Mouse (Mus musculus): ENCODE measurements around the gene Wfikkn1.

Gene Wfikkn1

DNA sequence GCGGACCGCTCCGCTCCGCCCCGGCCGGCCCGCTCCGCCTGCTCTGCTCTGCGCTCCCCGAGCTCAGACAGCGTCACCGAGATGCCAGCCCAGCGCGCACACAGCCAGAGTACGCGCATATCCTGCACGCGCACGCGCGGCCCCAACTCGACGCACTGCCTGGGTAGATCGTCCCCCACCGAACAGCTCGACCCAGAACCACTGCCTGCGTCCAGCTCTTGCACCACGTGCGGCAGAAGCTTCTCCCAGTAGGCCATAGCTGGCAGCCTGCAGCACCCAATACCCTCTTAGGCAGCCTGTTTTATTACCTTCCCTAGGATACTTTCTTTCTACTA lies 43.6 kb downstream of the Wfikkn1 start, which contains the start of gene Rhbdl1:
Gene Rhbdl1, minus strand, starts transcription at position 220 of the 335 bp plus-strand sequence.
- DNase-seq (ENCODE audit: low spot score) = no peak

DNA sequence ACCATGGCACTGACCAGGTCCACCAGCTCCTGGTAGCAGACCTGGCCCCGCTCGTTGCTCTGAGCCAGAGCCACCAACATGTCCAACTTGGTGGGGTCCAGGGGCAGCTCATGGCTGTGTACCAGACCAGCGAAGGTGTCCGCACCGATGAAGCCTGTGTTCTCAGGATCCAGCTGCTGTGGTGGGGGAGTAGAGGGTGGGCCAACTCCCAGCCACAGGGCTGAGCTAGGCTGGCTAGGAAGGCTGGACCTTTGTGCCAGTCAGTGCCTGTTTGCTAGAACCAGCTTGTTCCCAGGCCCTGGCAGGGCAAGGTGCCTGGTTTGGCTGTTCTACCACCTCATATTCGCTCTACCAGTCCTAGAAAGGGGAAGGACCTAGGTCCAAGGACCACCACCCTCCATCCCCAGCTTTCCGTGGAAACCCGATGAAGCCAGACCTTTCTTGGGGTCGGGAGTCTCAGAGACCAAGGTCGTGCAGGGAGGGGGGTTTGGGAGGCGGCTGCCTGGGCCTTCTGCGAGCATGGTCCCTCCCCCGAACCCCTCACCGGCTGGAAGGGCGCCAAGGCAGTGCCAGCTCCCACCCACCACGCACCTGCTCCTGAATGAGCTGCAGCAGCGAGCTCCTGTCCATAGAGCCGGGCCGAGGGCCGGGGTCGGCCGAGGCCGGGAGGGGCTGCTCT lies 44.1 kb downstream of the Wfikkn1 start:
- DNase-seq (ENCODE audit: low spot score) = no peak

DNA sequence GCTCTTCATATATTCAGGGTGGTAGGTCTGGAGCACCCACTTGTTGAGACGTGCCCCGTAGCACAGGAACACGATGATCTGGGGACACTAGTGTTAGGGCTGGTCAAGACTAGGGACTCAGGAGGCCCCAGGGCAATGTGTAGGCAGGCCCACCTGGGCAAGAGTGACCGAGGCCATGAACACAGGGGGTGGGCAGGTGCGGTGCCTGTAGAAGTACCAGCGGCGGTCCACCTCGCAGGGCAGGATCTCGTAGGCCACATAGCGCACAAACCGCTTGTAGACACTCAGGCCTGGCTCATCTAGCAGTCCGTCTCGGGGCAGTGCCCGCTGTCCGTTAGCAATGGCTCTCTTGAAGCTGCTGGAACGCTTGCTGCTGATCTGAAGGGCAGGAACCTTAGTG lies 44.8 kb downstream of the Wfikkn1 start:
- no peak for DNase-seq (ENCODE audit: low spot score)

DNA sequence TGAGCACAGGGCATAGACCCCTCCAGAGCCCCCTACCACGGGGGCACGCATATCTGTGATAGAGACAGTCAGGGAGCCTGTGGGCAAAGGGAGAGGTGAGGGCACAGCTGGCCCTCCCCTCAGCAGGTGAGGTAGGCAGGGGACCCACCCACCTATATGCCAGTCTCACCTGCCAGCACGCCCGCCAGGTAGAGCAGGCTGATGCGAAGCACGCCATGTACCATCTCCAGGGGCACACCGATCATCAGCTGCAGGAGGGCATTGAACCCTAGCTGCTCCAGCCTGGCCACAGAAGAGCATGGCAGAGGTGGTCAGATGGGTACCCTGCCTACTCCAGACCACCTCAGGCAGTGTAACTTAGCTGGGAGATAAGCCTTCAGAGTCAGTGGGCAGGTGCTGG lies 45.4 kb downstream of the Wfikkn1 start:
- no peak for DNase-seq (ENCODE audit: low spot score)

DNA sequence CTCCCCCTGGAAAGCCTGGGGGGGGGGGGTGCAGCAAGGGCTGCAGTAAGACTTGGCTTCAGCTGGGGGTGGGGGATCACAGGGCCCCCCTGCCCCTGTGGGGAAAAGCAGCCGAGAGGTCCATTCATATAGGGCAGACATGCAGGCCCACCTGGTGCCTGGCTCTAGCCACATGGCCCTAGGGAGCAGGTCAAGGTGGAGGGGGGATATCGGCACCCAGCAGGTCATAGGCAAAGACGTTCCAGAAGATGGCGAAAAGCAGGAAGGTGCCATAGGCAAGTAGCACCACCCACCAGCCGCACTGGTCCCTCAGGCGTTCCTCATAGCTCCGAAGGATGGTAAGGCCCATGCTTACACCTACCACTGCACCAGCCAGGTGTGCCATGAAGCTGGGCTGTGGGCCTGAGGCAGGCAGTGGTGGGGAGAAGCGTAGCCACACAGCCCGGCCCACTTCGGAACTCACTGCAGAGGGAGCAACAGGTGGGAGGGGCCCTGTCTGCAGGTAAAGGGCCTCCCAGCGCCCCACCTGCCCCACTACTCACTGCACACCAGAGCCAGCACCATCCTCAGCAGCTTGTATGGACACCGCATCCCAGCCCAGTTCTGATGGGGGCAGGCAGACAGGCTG lies 45.9 kb downstream of the Wfikkn1 start:
- no peak for DNase-seq (ENCODE audit: low spot score)

DNA sequence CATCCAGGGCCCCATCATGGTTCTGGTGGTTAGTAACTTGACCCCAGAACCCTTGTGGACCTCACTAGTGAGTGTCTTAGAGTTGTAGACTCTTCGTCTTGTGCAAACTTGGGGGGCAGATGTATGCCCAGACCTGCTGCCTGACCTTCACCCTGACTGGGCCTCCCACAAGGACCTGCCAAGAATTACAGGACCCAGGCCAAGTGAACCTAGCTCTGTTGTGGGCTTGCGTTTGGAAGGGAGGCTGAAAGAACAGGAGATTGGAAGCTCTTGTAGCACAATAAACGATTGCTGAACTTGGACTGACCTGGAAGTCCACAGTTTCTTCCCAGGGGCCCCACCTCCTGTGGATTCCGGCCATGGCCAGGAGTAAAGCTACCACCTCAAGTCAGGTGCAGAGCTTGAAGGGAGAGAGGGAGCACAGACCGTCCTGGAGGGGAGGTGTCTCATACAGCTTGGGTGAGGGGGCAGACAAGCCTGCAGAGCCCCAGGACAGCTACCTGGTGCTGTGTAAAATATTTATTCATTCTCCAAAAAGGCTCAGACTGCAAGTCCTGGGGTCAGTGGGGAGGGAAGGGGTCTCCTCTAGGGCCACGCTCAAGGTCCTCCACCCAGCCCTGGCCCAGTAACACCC lies 46.6 kb downstream of the Wfikkn1 start:
- no peak for DNase-seq (ENCODE audit: low spot score)

DNA sequence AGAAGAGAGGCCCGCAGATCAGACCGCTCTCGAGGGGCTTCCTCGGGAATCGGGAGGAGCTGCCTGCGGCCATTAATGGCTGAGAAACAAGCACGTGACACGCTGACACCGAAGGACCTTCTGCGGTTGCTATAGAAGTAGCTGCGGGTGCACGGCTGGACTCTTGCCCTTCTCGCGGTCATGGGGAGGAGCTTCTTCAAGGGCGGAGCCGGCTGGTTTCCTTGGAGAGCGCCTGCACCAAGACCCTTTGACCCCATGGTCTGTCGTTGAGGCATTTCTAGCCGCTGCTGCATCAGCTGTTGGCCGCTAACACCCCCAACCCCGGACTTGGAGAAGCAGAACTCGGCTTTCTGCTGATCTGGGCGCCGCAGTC lies 47.4 kb downstream of the Wfikkn1 start, which contains the start of gene Stub1:
Gene Stub1, minus strand, starts transcription at position 114 of the 373 bp plus-strand sequence.
- DNase-seq (ENCODE audit: low spot score) = peak; percentile 79

DNA sequence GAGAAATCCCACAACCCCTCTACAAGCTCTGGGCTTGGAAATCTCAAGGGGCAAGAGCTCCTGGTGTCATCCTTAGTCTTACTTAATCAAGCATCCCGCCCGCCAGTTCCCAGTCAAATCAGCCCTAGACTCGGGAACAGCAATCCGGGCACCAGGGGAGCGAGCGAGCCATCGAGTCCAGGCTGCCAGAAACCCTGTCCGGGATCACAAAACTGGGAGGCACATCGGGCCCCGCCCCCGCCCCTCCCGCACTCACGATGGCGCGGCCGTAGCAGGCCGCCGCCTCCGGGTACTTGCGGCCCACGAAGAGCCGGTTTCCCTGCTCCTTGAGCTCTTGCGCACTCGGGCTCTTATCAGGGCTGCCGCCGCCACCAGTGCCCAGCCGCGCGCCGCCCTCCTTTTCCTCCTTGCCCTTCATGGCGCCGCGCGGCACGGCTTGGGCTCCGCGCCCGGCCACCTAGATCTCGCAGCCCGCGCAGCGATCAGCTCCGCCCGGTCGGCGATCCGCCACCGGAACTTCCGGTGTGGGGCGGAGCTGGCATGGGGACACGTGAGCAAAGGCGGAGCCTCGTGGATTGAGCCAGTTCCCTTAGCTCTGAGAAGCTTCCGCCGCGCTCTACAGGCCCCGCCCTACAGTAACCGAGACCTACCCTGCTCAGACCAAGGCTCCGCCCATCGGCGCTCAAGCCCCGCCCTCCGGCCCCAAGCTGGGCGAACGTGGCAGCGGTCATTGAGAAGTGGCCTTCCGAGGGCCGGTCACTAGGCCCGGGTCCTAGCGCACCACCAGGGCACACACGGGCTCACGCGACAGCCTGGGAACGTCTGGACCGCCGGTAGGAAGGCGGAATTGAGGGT lies 48.0 kb downstream of the Wfikkn1 start:
- DNase-seq (ENCODE audit: low spot score) = peak; percentile 95

DNA sequence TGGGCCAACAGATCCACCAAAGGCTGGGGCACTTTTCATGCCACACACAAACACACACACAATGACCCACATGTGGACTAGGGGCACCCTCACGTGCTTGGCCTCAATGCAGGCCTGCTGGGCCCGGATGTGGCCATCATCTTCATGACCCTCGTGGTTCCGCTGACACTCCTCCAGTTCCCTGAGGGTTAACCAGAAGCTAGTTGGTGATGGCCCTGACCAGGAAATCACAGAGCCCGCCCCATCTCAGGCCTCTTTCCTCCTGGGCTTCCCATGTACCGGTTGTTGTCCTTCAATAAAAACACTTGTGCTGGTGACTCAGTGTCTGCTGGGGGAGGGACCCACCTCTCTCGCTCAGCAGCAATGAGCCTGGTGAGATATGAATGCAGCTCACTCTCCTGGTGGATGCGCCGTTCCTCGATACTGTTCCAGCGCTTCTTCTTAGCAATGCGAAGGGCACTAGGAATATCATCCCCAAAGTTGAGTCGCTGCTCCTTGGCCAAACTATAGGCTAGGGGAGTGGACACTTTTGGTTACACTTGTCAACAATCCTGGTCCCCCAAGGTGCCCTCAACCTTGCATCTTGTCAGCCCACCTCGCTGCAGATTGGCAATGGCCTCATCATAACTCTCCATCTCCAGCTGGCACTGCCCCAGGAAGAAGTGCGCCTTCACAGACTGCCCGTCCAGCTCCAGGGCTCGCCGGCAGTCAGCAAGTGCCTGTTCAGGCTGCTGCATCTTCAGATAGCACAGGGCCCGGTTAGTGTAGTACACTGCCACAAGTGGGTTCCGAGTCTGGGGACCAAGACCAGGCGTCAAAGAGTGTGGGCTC lies 49.0 kb downstream of the Wfikkn1 start:
- no peak for DNase-seq (ENCODE audit: low spot score)

DNA sequence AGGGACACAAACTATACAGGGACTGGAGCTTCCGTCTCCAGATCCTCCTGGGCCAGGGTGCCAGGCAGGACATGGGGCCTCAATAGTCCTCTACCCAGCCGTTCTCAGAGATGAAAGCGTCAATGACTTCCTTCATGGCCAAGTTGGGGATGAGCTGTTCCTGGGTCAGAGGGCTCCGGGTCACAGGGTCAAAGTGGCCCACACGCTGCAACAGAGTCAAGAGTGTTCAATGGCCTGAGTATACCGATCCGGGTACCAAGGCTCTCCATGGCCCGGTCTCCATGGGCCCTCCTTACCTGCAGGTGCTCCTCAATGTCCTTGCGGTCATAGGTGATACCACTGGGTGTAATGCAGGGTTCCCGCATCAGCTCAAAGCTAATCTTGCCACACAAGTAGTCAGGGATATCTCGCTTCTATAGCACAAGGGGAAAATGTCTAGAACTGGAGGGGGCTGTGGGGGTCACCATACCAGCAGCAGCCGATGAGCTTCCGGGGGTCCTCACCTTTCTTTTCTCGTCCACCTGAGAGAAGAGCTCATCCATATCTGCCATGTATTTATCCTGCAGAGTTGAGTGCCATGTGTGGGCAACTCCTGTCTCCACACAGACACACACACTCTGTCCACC lies 49.7 kb downstream of the Wfikkn1 start:
- no peak for DNase-seq (ENCODE audit: low spot score)

DNA sequence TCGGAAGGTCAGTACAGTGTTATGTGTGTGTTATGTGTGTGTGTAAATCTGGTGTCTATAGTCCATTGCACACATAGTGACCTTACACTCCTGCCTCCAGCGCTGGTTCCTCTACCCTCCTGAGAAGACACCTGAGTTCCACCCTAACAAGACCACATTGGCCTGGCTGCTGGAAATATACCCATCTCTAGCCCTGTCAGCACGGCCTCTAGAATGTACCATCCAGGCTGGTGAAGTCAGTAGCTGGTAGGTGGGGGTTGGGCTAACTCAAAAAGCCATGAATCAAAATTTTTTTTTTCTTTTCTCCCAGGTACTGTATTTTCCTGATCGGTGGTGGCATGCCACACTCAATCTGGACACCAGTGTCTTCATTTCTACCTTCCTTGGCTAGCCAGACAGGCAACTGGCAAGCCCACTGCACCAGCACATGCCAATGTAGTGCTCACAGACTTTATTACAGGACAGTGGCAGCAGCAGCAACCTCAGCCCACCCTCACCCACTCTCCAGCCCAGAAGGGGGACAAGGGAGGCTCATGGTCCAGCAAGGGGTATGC lies 50.4 kb downstream of the Wfikkn1 start:
- no peak for DNase-seq (ENCODE audit: low spot score)

DNA sequence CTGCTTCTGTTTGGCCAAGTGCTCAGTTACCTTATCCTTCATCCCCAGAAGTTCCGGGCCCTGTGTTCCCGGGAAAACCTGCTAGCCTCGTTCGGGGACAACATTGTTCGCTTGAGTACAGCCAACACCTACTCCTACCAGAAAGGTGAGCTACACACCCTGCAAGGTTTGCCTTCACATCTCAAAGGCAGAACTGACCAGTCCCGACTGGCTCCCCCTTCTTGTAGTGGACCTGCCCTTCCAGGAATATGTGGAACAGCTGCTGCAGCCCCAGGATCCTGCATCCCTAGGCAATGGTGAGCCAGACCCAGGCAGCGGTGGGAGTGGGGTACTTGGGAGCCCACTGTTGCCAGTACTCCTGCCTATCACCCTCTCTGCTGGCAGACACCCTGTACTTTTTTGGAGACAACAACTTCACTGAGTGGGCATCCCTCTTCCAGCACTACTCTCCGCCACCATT lies 51.1 kb downstream of the Wfikkn1 start:
- DNase-seq (ENCODE audit: low spot score) = no peak

DNA sequence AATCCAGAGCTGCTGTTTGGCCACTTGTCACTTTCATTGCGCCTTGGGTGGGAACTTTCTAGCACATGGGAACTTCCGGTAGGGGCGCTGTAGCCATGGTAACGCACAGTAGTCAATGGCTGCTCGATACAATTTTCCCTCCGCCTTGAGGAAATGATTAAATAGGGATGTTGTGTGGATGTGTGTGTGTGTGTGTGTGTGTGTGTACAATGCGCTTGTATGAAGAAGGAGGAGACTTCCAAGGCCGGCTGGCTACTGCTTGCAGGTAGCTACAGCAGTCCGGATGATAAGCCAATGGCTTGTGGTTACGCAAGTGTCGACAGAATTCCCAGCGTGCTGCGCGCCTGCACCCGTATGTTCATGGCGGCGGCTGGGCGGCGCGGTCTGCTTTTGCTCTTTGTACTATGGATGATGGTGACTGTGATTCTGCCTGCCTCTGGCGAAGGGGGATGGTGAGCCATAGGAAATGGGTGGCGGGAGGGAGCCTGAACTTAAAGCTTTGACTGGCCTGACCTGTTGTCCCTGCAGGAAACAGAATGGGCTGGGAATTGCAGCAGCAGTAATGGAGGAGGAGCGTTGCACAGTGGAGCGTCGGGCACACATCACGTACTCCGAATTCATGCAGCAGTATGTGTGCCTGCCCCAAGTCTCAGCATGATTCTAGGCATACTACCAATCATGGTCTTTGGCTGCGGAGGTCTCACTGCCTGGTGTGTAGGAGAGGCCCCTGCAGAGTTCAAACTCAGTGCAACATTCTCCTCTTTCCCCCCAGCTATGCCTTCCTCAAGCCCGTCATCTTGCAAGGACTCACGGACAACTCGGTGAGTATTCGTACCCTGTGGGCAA lies 51.7 kb downstream of the Wfikkn1 start, which contains the start of gene Jmjd8:
Gene Jmjd8, plus strand, starts transcription at position 156 of the 846 bp plus-strand sequence.
- DNase-seq (ENCODE audit: low spot score) = peak; percentile 71

DNA sequence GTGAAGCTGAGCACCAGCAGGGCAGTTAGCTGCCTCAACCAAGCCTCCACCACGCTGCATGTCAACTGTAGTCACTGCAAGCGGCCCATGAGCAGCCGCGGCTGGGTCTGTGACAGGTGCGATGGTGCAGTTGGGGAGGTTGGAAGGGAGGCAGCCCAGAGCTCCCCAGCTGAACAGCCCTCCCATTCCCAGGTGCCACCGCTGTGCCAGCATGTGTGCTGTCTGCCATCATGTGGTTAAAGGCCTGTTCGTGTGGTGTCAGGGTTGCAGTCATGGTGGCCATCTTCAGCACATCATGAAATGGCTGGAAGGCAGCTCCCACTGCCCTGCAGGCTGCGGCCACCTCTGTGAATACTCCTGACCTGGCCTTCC lies 52.4 kb downstream of the Wfikkn1 start:
- no peak for DNase-seq (ENCODE audit: low spot score)
